Mouse (Mus musculus): ENCODE measurements around the gene Tmem151b. TPM values are rescaled to one million over a fixed set of nuclear protein-coding genes. Genes with fewer than 3 reads are reported as not detected.

Gene Tmem151b
- total RNA-seq, 2 experiments from 2014 or later = 118 to 128 TPM

DNA sequence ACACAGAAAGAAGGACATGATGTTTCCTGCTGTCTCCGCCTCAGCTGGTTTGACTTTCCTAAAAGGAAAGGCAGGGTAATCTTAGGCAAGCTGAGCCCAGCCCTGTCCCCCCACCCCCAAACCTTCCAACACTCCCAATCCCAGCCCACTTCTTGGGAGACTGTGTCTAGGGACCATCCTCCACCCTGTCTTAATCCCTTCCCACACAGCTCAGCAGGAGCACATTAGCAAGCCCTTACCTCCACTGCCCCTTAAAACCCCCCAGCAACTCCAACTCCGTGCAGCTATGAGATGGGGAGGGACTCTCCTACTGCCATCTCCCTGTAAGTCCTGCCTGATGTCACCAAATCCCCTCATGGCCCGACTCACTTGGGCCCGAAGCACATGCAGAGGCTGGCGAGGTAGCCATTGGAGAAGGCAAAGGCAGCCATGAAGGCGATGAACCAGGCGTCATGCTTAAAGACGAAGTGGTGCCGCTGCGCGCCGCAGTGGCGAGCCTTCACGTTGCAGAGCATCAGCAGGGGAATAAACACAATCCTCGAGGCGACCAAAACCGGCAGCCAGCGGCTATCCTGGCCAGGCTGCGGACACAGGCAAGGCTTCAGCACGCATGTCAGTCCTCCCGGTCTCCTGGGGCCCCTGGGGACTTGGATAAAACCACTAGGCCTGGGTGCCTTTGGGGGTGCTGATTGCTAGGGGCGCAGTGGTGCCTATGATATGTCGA, 36.4 kb upstream of the Tmem151b start:
- no peak for DNase-seq (ENCODE audit: low spot score in 2 of 2)
- intact Hi-C loops (cut with DNase I) = no loop called here

DNA sequence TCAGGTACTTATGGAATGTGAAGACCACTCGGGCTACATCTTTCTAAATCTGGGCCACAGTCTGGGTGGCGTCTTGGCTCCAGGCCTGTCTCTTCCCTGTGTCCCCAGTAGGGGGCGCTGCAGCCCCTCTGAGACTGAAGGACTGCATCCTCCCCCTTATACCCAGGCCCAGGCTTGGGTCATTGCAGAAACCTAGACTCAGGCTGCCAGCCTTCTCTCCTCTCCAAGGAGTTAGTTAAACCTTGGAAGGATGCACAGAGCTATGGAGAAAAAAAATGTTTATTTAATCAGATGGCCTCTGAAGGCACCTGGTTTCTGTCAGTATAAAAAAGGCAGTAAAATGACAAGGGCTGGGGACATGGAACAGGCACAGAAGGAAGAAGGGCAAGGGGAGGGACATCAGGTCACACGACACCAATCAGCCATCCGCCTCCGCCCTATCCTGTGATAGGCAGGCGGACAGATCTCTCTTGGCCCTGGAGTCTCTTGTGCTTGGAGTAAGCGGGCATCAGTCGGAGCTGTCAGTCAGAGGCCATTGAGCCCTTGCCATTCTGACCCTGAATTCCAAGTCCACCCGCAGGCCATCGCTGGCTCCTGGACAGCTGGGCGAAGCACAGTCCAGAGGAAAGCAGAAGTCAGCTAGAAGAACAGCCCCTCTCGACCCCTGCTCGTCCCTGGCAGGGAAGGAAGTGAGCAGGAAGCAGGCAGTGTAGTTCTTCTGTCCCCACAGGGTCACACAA, 35.6 kb upstream of the Tmem151b start:
- intact Hi-C loops (cut with DNase I) = loop anchor here (1.0 to 5.0 kb wide), 2 partner anchors 41 to 137 kb away; no protein-coding TSS in a partner anchor
- DNase-seq (ENCODE audit: low spot score in 2 of 2) = peak; percentile 70 to 74

DNA sequence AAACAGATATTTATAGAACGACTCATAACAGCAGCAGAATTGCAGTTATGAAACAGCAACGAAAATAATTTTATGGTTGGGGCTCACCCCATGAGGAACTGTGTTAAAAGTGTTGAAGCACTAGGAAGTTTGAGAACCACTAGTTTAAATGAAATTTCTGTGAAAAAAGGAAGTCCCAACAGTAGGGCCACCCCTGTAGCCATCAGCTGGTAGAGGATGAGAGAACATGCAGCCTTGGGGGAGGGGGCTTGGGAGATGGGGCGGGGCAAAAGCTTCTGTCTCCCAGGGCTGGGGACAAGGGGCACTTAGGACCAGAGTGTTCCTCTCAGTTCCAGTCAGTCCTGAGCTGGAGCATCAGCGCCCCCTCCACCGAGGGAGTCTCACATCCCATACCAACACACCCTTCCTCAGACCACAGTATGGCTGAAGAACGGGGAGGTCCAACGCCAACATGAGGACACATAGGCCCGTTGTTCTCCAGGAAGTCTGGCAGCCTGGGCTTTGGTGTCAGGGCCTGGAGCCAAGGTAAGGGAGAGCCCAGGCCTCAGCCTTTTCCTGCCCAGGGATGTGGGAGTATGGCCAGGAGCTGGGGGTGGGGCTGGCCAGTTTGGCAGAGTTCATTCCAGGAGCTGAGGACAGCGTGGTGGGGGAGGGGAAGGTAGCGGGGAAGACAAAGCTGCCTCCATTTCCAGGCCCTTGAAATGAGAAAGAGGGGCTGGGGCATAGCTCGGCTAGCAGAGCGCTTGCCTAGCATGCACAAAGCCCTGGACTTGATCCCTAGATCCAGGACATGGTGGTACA, 34.8 kb upstream of the Tmem151b start:
- peak; percentile 55 to 71 for DNase-seq (ENCODE audit: low spot score in 2 of 2)
- intact Hi-C loops (cut with DNase I) = loop anchor here (1.0 to 5.0 kb wide), 2 partner anchors 42 to 138 kb away; no protein-coding TSS in a partner anchor

GRCm38 (mm10) chr17:45582715-45583355, 33.4 kb upstream of the Tmem151b start:
- no peak for DNase-seq (ENCODE audit: low spot score in 2 of 2)
- intact Hi-C loops (cut with DNase I) = loop anchor here (2.0 to 5.0 kb wide), 2 partner anchors 60 to 139 kb away; no protein-coding TSS in a partner anchor

GRCm38 (mm10) chr17:45582188-45582587, 32.7 kb upstream of the Tmem151b start:
- DNase-seq (ENCODE audit: low spot score in 2 of 2) = no peak
- intact Hi-C loops (cut with DNase I) = loop anchor here (2.0 to 5.0 kb wide), 2 partner anchors 61 to 140 kb away; no protein-coding TSS in a partner anchor

GRCm38 (mm10) chr17:45581567-45581983, 32.1 kb upstream of the Tmem151b start:
- peak; percentile 69 to 77 for DNase-seq (ENCODE audit: low spot score in 2 of 2)
- intact Hi-C loops (cut with DNase I) = loop anchor here (5.0 kb wide), 1 partner anchor 141 kb away; no protein-coding TSS in a partner anchor

GRCm38 (mm10) chr17:45580958-45581477, 31.5 kb upstream of the Tmem151b start:
- intact Hi-C loops (cut with DNase I) = loop anchor here (5.0 kb wide), 1 partner anchor 141 kb away; no protein-coding TSS in a partner anchor
- DNase-seq (ENCODE audit: low spot score in 2 of 2) = no peak

GRCm38 (mm10) chr17:45579554-45579953, 30.1 kb upstream of the Tmem151b start:
- DNase-seq (ENCODE audit: low spot score in 2 of 2) = no peak
- intact Hi-C loops (cut with DNase I) = no loop called here

- no peak for DNase-seq (ENCODE audit: low spot score in 2 of 2)
- intact Hi-C loops (cut with DNase I) = no loop called here
Measured at GRCm38 (mm10) chr17:45578843-45579242, 29.4 kb upstream of the Tmem151b start.

- intact Hi-C loops (cut with DNase I) = no loop called here
- no peak for DNase-seq (ENCODE audit: low spot score in 2 of 2)
Measured at GRCm38 (mm10) chr17:45578242-45578641, 28.8 kb upstream of the Tmem151b start.

DNA sequence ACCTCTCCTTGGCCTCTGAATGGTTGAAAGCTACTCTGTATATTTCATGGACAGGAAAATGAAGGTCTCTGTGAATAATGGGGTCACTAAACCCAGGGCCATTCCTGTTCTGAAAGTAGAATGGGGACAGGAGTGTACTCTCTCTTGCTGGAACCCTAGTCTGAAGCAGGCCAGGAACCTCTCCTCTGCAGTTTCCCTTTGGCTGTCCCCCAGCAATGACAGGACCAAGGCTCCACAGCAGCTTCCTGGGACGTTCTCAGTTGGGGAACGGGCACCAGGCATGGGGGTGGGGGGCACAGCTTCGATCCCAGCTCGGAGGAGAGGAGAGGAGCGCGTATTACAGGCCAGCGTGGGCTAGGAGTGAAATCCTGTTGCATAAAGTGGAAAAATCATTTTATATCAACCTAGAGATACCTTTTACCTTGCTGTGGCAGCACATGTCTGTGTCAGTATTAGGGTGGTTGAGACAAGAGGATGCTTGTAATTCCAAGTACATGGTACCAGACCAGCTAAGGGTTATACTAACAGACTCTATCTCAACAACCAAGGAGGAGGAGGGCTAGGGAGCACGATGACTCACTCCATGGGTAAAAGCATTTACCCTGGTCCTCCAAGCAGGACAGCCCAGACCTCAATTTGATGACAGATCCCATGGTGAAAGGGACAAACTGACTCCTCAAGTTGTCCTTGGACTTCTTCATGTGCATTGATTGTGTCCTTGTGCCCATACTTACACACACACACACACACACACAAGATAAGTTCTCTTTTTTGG, 25.8 kb upstream of the Tmem151b start:
- intact Hi-C loops (cut with DNase I) = no loop called here
- DNase-seq (ENCODE audit: low spot score in 2 of 2) = no peak

DNA sequence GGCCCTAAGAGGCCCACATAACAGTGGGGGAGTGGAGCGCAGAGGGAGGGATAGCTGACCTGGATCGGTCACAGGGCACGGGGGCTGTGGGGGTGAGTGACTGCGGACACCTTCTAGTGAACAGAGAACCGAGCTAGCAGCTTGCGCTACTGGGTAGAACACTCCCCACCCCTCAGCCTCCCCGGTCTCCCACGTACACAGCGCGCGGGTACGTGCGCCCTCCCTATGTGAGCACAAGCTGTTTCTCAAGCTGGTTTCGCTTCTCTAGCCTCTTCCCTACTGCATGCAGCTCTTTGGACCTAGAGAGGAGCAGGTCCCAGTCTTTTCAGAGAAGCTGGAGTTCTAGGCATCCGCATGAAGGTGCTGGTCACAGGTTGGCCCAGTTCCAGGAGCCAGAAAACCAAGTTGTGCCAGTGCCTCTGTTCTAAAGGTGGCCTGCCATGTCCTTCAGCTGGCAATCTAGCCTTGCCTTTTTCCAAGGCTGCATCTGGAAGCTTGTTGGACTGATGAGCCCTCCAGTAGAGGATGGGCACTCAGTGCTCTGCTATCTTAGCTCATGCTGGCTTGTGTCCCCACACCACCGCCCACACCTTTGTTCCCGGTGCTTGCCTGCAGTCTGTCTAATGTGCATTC, 24.8 kb upstream of the Tmem151b start:
- DNase-seq (ENCODE audit: low spot score in 2 of 2) = peak; percentile 83 to 94
- intact Hi-C loops (cut with DNase I) = no loop called here

DNA sequence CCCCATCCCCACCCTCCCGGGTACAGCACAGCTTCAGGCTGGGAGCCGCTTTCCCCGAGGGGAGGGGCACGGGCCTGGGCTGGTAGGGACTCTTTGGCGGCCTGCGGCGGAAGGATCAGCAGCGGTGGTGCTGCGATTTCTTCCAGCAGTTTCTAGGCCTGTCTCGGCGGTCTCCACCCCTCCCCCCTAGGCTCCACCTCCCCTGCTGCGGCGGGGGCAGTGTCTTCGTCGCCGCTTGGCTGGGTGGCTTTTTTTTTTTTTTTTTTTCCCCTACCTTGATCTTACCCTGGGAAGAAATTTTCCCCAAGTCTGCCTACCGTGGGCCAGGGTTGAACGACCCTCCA, 24.3 kb upstream of the Tmem151b start:
- DNase-seq (ENCODE audit: low spot score in 2 of 2) = peak; percentile 97 to 98
- intact Hi-C loops (cut with DNase I) = loop anchor here (2.0 kb wide), 1 partner anchor 25 kb away; the partner anchor contains the start of gene Tmem151b

DNA sequence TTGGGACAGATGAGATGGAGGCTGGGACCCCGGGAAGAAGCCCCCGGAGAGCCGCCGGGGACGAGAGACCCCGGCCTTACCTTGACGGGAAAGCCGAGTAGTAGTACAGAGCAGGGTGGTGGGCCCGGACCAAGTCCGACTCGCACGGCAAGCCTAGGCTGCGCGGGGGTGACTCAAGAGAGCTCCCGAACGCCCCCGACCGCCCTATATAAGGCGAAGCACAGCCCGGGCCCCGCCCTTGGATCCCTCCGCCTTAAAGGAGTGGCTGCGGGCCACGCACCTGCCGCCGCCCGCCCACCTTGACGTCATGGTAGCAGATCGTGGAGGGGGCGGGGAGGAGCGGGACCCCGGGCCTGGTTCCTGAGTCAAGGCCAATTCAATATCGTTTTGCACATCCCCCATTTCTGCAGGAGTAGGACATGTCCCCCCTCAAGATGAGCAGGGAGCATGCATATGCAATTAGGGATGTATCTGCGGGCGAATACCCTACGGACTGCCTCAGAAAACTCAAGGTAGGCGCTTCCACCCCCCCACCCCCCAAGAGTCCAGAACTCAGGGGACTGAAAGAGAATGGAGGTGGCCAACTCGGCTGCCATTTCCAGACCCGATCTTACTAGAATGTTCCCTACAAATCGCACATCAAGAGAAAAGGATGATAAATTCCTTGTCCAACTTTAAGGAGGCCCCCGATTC, 23.8 kb upstream of the Tmem151b start, which contains the start of gene Hsp90ab1:
Hsp90ab1 (minus strand) TSS at position 185 of the 693 bp plus-strand sequence.
- DNase-seq (ENCODE audit: low spot score in 2 of 2) = peak; percentile 99
- intact Hi-C loops (cut with DNase I) = loop anchor here (2.0 kb wide), 1 partner anchor 24 kb away; the partner anchor contains the start of gene Tmem151b

GRCm38 (mm10) chr17:45572103-45573086, 22.9 kb upstream of the Tmem151b start:
- intact Hi-C loops (cut with DNase I) = loop anchor here (2.0 kb wide), 1 partner anchor 24 kb away; the partner anchor contains the start of gene Tmem151b
- peak; percentile 74 to 76 for DNase-seq (ENCODE audit: low spot score in 2 of 2)

- no peak for DNase-seq (ENCODE audit: low spot score in 2 of 2)
- intact Hi-C loops (cut with DNase I) = no loop called here
Measured at GRCm38 (mm10) chr17:45569999-45570398, 20.5 kb upstream of the Tmem151b start.
